Mouse (Mus musculus) colon, adult 2 months (tissue): ENCODE results near the gene Stk32c. TPM values are rescaled to one million over a fixed set of nuclear protein-coding genes. Genes with fewer than 3 reads are reported as not detected.

Experiments
- polyA plus RNA-seq: library from polyadenylated mRNA; depleted of rRNA; stranded (reverse); fragments of >200 nt; gene quantifications from 2 replicates; pipeline ENCODE4 v1.2.3, GENCODE M21; 2012; rRNA removed

The Stk32c gene
- 3.8 and 5.3 TPM in 2 replicates for polyA plus RNA-seq

DNA sequence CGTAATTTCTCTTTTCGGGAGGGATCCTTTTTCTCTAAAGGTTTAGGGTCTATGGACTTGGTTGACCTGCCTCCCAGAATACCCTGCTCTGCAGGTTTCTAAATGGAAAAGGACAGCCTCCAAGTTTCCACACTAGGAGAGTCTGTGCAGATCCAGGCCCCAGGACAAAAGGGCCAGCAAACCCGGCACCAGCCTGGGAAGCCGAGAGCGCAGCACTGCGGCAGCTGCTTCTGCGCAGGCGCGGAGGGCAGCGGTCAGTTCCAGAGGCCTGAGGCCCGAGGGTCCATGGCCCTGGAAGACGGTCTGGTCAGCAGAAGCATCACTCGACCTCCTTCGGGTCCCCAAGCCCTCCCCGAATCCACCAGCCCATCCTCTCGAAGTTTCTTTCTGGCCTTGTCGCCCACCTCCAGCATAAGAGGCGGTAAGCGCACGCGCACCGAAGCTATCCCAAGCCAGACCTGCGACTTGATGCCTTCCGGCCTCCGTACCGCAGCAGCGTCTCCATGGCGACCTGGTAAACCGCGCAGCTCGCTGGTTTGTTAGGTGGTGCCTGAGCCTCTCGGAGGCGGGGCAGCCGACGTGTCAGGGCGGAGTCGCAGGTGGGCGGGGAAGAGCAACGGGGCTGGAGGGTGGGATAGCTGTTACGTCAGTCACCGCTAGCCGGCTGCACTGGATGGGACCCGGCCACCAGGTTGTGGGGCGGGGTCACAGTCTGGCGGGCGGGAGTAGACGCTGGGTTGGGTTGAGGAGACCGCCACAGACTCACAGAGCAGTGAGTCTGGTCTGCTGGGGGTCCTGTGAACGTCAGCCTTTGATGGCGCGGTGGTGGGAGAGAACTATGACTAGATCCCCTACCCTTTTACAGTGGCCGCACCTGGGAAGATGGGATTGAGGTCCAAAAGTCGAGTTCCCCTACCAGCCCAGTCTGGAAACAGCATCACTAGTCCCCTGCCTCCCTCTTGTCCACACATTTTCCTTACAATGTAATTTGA lies at the start of gene Stk32c, which contains the start of gene Lrrc27:
TSS of gene Stk32c (minus strand) at position 554 of the 992 bp plus-strand sequence.
TSS of gene Lrrc27 (plus strand) at position 235 of the 992 bp plus-strand sequence.

GRCm38 (mm10) chr7:139247881-139248614 lies 34.9 kb upstream of the Stk32c start, which contains the start of gene Pwwp2b:
Pwwp2b (plus strand) TSS chr7:139248482.

DNA sequence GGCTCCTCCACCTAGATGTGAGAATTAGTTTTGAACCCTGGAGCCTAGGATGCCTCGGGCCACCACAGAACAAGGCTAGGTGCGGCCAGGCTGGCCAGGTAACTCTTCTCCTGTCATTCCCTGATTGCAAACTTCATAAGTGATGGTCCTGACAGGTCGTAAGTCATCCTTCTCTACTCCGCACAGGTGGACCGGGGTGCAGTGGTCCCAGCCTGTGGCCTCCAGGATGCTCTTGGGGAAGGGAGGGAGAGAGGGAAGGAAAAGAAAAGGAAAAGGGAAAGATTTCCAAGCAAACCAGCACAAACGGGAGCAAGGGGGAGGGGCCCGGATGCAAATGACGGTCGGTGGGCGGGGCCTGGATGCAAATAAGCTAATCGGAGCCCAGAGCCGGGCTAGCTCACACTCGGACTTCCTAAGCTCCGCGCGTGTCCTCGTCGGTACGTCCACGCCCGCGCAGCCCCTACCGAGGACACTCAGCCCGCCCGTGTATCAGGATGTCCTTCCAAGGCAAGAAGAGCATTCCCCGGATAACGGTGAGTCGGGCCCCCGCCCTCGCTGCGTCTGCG lies 127.4 kb downstream of the Stk32c start, which contains the start of gene Dpysl4:
TSS of gene Dpysl4 (plus strand) at position 373 of the 566 bp plus-strand sequence.

Other genes with a start within 250 kb of the Stk32c start
- 1.3 and 1.7 TPM in 2 replicates for gene Dpysl4, start 127.3 kb downstream of the Stk32c start, polyA plus RNA-seq
- gene Lrrc27, start 319 bp downstream of the Stk32c start, polyA plus RNA-seq: 2.3 and 2.5 TPM in 2 replicates
- gene Pwwp2b, start 35.2 kb upstream of the Stk32c start, polyA plus RNA-seq: 16.5 and 17.6 TPM in 2 replicates
- 41.4 and 41.6 TPM in 2 replicates for gene Inpp5a, start 175.8 kb upstream of the Stk32c start, polyA plus RNA-seq